Mouse (Mus musculus) thymus, adult 2 months (tissue): ENCODE results near the gene Masp2. TPM values are rescaled to one million over a fixed set of nuclear protein-coding genes. Genes with fewer than 3 reads are reported as not detected.
A peak's percentile ranks its signal among the peaks of the same experiment; 100 is the strongest.

ENCODE experiments used
- DNase-seq: peaks from one replicate; pipeline ENCODE4 v3.0.0; 2021
- H3K27ac ChIP-seq: fragments of 200-500 bp; 2 replicates; pipeline ENCODE4 v1.5.1; 2012; ENCODE audit warnings: low read length, control low read depth; ENCODE audit not compliant: control insufficient read depth, insufficient read depth
- H3K27me3 ChIP-seq: fragments of 200-500 bp; 2 replicates; pipeline ENCODE4 v1.6.1; 2012; ENCODE audit warnings: mild to moderate bottlenecking, low read length, moderate library complexity, mixed read lengths; ENCODE audit not compliant: control insufficient read depth, insufficient read depth
- H3K36me3 ChIP-seq: fragments of 200-500 bp; 2 replicates; pipeline ENCODE4 v1.6.1; 2012; ENCODE audit warnings: mild to moderate bottlenecking, low read length, moderate library complexity; ENCODE audit not compliant: control insufficient read depth, insufficient read depth
- H3K4me1 ChIP-seq: fragments of 200-500 bp; replicated peaks from 2 replicates; pipeline ENCODE4 v1.6.1; 2012; ENCODE audit warnings: low read length; ENCODE audit not compliant: control insufficient read depth, insufficient read depth
- H3K4me3 ChIP-seq: fragments of 200-500 bp; 2 replicates; pipeline ENCODE4 v1.5.1; 2012; ENCODE audit warnings: mild to moderate bottlenecking, low read length, control low read depth, moderate library complexity; ENCODE audit not compliant: control insufficient read depth, insufficient read depth
- CTCF ChIP-seq: fragments of 200-500 bp; IDR thresholded peaks from 2 replicates; pipeline ENCODE4 v1.5.1; 2012; ENCODE audit warnings: mild to moderate bottlenecking, control low read depth, low read length, moderate library complexity, borderline replicate concordance; ENCODE audit not compliant: control insufficient read depth, poor library complexity, insufficient read depth; ENCODE audit errors: extremely low read depth
- POLR2A ChIP-seq: fragments of 200-500 bp; IDR thresholded peaks from 2 replicates; pipeline ENCODE4 v1.6.1; 2012; ENCODE audit warnings: mild to moderate bottlenecking, low read length, control low read depth, moderate library complexity; ENCODE audit not compliant: control insufficient read depth, poor library complexity, insufficient read depth; ENCODE audit errors: extremely low read depth
- WGBS: fragments of 180-500 bp; shearing (Covaris S2); methylation state at CpG from one replicate; pipeline ENCODE4 v1.1.7; 2018; 5-methylcytosine and 5-hydroxymethylcytosine counted together
- polyA plus RNA-seq: library from polyadenylated mRNA; depleted of rRNA; stranded (reverse); fragments of >200 nt; gene quantifications from 2 replicates; pipeline ENCODE4 v1.2.3, GENCODE M21; 2012

Masp2 gene
- polyA plus RNA-seq, 1 experiment = 3.8 TPM

DNA sequence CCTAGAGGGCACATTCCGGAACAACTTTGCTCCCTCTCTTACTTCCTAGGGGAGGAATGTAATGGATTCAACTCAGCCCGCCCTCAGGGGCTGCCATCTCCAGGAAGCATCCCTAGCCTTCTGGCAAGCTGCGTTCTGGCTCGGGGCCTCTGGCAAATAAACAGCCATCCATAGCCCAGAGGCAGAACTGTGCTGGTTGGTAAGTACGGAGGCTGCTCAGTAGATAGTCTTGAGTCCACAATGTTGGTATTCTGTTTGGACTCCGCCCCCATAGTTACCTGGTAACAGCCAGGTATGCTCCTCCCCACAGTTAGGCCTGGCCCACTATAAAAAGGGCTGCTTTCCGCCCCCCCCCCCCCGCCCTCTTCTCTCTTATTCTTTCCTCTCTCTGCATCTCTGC, 12.8 kb upstream of the Masp2 start:
- Histone ChIP-seq H3K27me3 (no peaks in the 10 kb centered on the region), H3K27ac (no peak overlapping the region), H3K36me3 (no peaks in the 10 kb centered on the region), H3K4me1 (peaks cover 16% of the 10 kb centered on the region), H3K4me3 (no peak overlapping the region)
- no peak for TF ChIP-seq CTCF
- no peak for TF ChIP-seq POLR2A
- DNase-seq = no peak
- WGBS = 95% methylated on average over 8 of the region's 8 CpGs

DNA sequence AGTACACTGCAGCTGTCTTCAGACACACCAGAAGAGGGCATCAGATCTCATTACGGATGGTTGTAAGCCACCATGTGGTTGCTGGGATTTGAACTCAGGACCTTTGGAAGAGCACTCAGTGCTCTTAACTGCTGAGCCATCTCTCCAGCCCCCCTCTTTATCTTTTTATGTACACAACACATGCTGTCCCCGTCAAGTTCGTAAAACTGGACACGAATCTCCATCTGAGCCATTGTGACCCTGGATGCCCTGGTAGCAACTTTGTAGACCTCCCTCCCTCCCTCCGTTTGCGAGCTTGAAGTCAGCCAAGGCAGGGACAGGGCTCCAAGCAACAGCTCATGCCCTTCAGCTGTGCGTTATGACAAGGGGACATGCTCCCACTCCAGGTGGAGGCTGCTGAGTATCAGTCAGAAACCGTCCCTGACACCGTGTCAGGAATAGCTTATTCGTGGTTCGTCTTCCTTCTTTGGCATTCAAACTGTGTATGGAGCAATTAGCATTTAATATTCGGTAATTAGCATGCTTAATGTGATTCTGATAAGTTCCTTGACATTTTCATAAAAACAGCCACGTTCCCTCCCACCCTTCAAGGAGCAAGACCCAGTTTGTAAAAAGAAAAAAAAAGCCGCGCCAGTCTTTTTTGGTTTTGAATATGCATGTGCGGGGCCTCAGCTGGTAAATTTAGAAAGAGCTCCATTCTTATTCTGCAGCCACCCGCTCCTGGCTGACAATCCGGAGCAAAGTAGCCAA, 11.8 kb upstream of the Masp2 start:
- no peak for DNase-seq
- TF ChIP-seq POLR2A (no peak), CTCF (no peak)
- no peaks in the 10 kb centered on the region for H3K36me3 ChIP-seq
- H3K27me3 ChIP-seq = no peaks in the 10 kb centered on the region
- no peak overlapping the region for H3K27ac ChIP-seq
- WGBS = 7% methylated on average over 18 of the region's 18 CpGs
- H3K4me1 ChIP-seq = peaks cover 16% of the 10 kb centered on the region
- peak overlapping the region; percentile 53 for H3K4me3 ChIP-seq

DNA sequence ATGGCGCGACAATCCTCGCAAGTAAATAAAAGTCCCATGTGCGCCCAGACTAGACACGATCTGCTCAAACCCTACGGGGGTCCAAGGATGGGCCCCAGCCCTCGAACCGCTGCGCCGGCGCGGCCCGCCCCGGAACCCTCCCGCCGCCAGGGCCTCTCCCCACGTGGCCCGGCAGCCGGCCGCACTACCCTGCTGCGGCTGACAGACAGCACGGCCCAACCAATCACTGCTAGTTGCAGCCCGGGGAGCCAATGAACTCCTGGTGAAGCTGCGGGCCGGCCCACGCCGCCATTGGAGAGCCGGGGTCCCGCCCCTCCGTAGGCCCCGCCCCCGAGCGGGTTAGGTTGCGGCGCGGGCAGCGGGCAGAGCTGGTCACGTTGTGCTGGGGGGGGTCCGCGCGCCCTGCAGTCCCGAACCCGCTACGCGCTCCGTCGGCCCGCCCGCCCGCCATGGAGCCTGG, 11.2 kb upstream of the Masp2 start, which contains the start of gene Srm:
Gene Srm, plus strand, starts transcription at position 333 of the 460 bp plus-strand sequence.
- H3K4me1 ChIP-seq = peaks cover 16% of the 10 kb centered on the region
- under 1% methylated on average over 48 of the region's 50 CpGs for WGBS
- H3K27me3 ChIP-seq = no peaks in the 10 kb centered on the region
- H3K36me3 ChIP-seq = no peaks in the 10 kb centered on the region
- DNase-seq = peak; percentile 98
- TF ChIP-seq CTCF (0 out of 2 replicates have a peak, but pooled peaks have one; percentile 35), POLR2A (0 out of 2 replicates have a peak, but pooled peaks have one; percentile 21)
- no peak within 1 kb of the TSS for H3K27ac ChIP-seq
- peak within 1 kb of the TSS; percentile 78 for H3K4me3 ChIP-seq

DNA sequence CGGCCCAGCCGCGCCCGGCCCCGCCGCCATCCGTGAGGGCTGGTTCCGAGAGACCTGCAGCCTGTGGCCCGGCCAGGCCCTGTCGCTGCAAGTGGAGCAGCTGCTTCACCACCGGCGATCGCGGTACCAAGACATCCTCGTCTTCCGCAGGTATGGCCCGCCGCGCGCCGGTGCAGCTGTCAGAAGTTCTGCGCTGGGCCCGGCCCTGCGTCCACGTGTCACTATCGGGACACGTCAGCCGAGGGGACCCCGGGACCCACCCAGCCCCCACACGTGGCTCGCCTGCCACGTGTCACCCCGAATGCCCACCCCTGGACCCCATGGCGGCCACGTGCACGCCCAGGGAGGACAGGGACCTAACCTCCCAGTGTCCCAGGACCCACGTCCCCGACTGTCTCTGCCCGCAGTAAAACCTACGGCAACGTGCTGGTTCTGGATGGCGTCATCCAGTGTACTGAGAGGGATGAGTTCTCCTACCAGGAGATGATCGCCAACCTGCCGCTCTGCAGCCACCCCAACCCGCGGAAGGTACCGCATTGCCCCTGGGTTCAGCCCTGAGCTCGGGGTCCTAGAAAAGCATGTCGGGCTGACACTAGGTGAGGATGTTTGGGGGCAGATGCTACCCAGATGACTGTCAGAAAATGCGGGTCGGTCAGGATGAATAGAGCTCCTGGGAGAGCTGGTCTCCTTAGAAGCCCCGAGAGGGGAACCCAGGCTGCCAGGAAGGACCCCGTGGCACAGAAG, 10.5 kb upstream of the Masp2 start:
- Histone ChIP-seq H3K4me1 (peaks cover 16% of the 10 kb centered on the region), H3K36me3 (no peaks in the 10 kb centered on the region), H3K27ac (no peak overlapping the region), H3K27me3 (no peaks in the 10 kb centered on the region), H3K4me3 (peak overlapping the region; percentile 78)
- no peak; the same call in 1 of the 2 replicates for TF ChIP-seq POLR2A
- TF ChIP-seq CTCF = no peak
- 1% methylated on average over 53 of the region's 53 CpGs for WGBS
- no peak for DNase-seq

DNA sequence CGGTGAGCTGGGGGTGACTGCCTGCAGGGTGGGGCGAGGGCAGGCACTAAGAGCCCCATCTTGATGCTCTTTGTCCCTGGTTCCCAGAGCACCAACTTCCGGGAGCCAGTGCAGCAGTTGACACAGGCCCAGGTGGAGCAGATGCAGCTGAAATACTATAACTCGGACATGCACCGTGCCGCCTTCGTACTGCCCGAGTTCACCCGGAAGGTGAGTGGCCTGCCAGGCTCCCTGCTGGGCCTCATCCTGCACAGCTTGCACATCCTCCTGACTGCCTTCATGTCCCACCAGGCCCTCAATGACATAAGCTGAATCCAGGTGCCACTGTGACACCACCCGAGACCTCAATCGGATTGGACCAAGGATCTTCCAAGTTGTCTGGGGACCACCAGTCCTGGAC, 8.4 kb upstream of the Masp2 start:
- no peak overlapping the region for H3K4me3 ChIP-seq
- WGBS = 96% methylated on average over 11 of the region's 11 CpGs

DNA sequence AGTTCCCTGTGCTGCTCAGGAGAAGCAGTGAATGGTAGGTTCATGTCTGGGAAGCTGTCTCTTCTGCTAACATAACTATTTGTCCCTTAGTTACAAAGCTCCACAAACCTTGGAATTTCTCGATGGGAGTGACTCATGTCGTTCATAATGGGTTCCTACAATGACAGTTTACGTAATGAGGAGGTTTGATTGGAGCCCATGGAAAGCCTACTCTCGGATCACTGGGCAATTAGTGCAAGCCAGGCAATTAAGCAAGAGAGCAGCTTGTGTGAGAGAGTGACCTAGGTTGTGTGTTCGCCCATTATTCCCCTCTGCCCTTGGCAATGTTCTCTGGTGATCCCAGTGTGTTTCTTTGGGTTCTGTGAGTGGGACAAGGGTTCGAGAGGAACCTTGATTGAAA, 6.4 kb upstream of the Masp2 start:
- H3K4me1 ChIP-seq = peaks cover 13% of the 10 kb centered on the region
- no peaks in the 10 kb centered on the region for H3K36me3 ChIP-seq
- no peak overlapping the region for H3K4me3 ChIP-seq
- no peak for DNase-seq
- WGBS = 94% methylated on average over 6 of the region's 6 CpGs
- no peak overlapping the region for H3K27ac ChIP-seq
- no peaks in the 10 kb centered on the region for H3K27me3 ChIP-seq
- no peak for TF ChIP-seq POLR2A
- no peak for TF ChIP-seq CTCF

More for the DNA sequence above, 8.4 kb upstream of the Masp2 start:
- DNase-seq = no peak
- TF ChIP-seq POLR2A = no peak
- TF ChIP-seq CTCF = no peak
- Histone ChIP-seq H3K27ac (no peak overlapping the region), H3K4me1 (peaks cover 16% of the 10 kb centered on the region), H3K27me3 (no peaks in the 10 kb centered on the region), H3K36me3 (no peaks in the 10 kb centered on the region)
